Mouse (Mus musculus): ENCODE measurements around the gene Gm13040.
"Not testable (repeated sequence)": the region's sequence is repeated elsewhere in the genome, so short reads cannot be mapped to it uniquely, and the experiment has no call there.

Gene Gm13040

DNA sequence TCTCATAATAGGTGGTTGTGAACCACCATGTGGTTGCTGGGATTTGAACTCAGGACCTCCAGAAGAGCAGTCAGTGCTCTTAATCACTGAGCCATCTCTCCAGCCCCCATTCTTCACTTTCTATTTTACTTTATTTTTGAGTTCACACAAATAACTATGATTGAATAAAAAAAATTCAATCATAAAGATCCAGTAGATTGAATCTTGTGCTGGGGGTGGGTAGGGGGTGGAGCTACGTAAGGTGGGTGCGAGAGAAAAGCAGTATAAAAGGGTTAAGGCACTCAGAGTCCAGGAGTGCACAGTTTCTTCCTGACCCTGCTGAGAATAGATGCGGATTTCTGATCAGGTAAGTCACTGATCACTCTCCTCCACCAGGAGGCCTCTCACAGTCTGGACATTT, at the start of gene Gm13040:
Gm13040 (plus strand) TSS at position 301 of the 400 bp plus-strand sequence.
- not testable (repeated sequence) for DNase-seq (ENCODE audit: low read depth)

DNA sequence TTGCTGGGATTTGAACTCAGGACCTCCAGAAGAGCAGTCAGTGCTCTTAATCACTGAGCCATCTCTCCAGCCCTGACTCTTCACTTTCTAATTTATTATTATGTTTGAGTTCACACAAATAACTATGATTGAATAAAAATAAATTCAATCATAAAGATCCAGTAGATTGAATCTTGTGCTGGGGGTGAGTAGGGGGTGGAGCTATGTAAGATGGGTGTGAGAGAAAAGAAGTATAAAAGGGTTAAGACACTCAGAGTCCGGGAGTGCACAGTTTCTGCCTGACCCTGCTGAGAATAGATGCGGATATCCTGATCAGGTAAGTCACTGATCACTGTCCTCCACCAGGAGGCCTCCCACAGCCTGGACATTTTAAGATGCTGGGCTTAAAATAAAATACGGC, 24.7 kb upstream of the Gm13040 start, which contains the start of gene Gm13043:
Gm13043 (plus strand) TSS at position 301 of the 400 bp plus-strand sequence.
- no peak for DNase-seq (ENCODE audit: low read depth)

DNA sequence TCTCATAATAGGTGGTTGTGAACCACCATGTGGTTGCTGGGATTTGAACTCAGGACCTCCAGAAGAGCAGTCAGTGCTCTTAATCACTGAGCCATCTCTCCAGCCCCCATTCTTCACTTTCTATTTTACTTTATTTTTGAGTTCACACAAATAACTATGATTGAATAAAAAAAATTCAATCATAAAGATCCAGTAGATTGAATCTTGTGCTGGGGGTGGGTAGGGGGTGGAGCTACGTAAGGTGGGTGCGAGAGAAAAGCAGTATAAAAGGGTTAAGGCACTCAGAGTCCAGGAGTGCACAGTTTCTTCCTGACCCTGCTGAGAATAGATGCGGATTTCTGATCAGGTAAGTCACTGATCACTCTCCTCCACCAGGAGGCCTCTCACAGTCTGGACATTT, 15.6 kb downstream of the Gm13040 start, which contains the start of the genes BC080695 and Gm13057:
BC080695 (plus strand) TSS at position 301 of the 400 bp plus-strand sequence.
Gm13057 (plus strand) TSS at position 310 of the 400 bp plus-strand sequence.
- DNase-seq (ENCODE audit: low read depth): not testable (repeated sequence)

All from naive thymus-derived CD4-positive, alpha-beta T cell, adult 2 months (primary cell).